Comparison of ENCODE assay signal across 9 mouse cellular contexts in the genomic region with DNA sequence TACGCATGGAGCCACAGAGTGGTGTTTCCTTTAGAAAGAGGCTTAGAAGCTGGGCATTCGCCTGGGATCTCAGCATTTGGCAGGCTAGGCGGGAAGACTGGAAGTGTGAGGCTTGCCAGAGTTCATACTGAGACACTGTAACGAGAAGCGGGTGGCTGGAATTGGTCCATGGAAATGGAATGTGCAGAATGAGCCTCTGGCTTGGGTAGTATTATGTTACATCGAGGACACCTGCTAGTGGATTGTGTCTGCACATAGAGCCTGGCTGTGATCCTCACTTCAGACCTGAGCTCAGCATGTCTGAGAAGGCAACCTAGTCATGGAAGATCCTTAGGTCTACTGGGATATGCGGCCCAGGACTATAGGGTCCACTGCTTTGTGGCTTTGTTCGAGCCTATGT.
DNase-seq lines count a peak whose midpoint lies in the region; ATAC-seq lines count a peak whose summit lies in the region.
"Had no signal": no experiment of that assay in that cellular context is flagged by ENCODE, and none has a peak within 500 bp of the region (broad histone marks: within the 10 kb centered on the region; RNA-seq: fewer than 3 reads in every experiment).

No protein-coding gene starts in this region.

- intact Hi-C loops in left cerebral cortex, postnatal 4 days (cut with DNase I), result no loop called here

- H3K4me3 ChIP-seq in hindbrain, embryonic 14.5 days (replicated peaks; ENCODE audit: low read length), result no peak overlapping the region
- no peak overlapping the region for H3K4me3 ChIP-seq in hindbrain, embryonic 12.5 days
- no peak overlapping the region for H3K4me3 ChIP-seq in stomach, embryonic 16.5 days (replicated peaks; ENCODE audit: low read length)

- H3K27me3 ChIP-seq in hindbrain, embryonic 14.5 days (ENCODE audit: control insufficient read depth, insufficient read depth, low read length), result no peaks in the 10 kb centered on the region
- no peaks in the 10 kb centered on the region for H3K27me3 ChIP-seq in hindbrain, embryonic 12.5 days
- H3K27me3 ChIP-seq in stomach, embryonic 16.5 days (ENCODE audit: control insufficient read depth, insufficient read depth, low read length), result no peaks in the 10 kb centered on the region

- WGBS in hindbrain, embryonic 14.5 days, result 76% methylated on average over 8 of the region's 8 CpGs
- 79% methylated on average over 8 of the region's 8 CpGs for WGBS in hindbrain, embryonic 12.5 days
- WGBS in stomach, embryonic 16.5 days, result 51% methylated on average over 8 of the region's 8 CpGs

- H3K4me1 ChIP-seq in hindbrain, embryonic 14.5 days (replicated peaks; ENCODE audit: control insufficient read depth, insufficient read depth, low read length), result peaks cover 5% of the 10 kb centered on the region
- peaks cover 3% of the 10 kb centered on the region; the same call in 1 of the 2 replicates for H3K4me1 ChIP-seq in hindbrain, embryonic 12.5 days
- H3K4me1 ChIP-seq in stomach, embryonic 16.5 days (ENCODE audit: control insufficient read depth, insufficient read depth, low read length), result no peaks in the 10 kb centered on the region

- H3K9me3 ChIP-seq in hindbrain, embryonic 14.5 days (ENCODE audit: control insufficient read depth, low read length), result no peaks in the 10 kb centered on the region
- no peaks in the 10 kb centered on the region for H3K9me3 ChIP-seq in hindbrain, embryonic 12.5 days (replicated peaks)
- H3K9me3 ChIP-seq in stomach, embryonic 16.5 days (replicated peaks; ENCODE audit: control insufficient read depth, low read length), result no peaks in the 10 kb centered on the region

- ATAC-seq in hindbrain, embryonic 14.5 days (ENCODE audit: low FRiP score), result 0 out of 2 replicates have a peak, but pooled peaks have one; percentile 31
- ATAC-seq in hindbrain, embryonic 12.5 days (ENCODE audit: low FRiP score), result no peak
- ATAC-seq in stomach, embryonic 16.5 days (ENCODE audit: insufficient read depth, low FRiP score), result peak; percentile 78; the same call in 1 of the 2 replicates

- H3K4me2 ChIP-seq in hindbrain, embryonic 14.5 days (replicated peaks), result no peak overlapping the region
- no peak overlapping the region for H3K4me2 ChIP-seq in hindbrain, embryonic 12.5 days (replicated peaks)
- H3K4me2 ChIP-seq in stomach, embryonic 16.5 days (ENCODE audit: low read depth, low read length), result no peak overlapping the region

- H3K9ac ChIP-seq in hindbrain, embryonic 14.5 days, result no peak overlapping the region
- H3K9ac ChIP-seq in hindbrain, embryonic 12.5 days, result no peak overlapping the region
- no peak overlapping the region for H3K9ac ChIP-seq in stomach, embryonic 16.5 days (ENCODE audit: low read length)

- peak; percentile 54 for DNase-seq in hindbrain, embryonic 14.5 days (ENCODE audit: low spot score)
- peak; percentile 84 for DNase-seq in cerebellum, adult 11 months
- DNase-seq in frontal cortex, adult 2 months (ENCODE audit: extremely low spot score in 1 of 2, low spot score in 1 of 2), result peak; percentile 29 to 62
- DNase-seq in heart, postnatal 4 days, result peak; percentile 85
- peak; percentile 85 for DNase-seq in left cerebral cortex, postnatal 4 days
- no peak for DNase-seq in thymus, postnatal 0 days (ENCODE audit: low spot score)

- no peak overlapping the region for H3K27ac ChIP-seq in hindbrain, embryonic 14.5 days
- H3K27ac ChIP-seq in hindbrain, embryonic 12.5 days, result no peak overlapping the region
- H3K27ac ChIP-seq in stomach, embryonic 16.5 days (ENCODE audit: low read length), result no peak overlapping the region
- H3K27ac ChIP-seq: macrophage had no signal

- H3K36me3 ChIP-seq in hindbrain, embryonic 14.5 days (replicated peaks; ENCODE audit: control insufficient read depth, insufficient read depth), result no peaks in the 10 kb centered on the region
- H3K36me3 ChIP-seq in hindbrain, embryonic 12.5 days, result 0 out of 2 replicates have a peak, but pooled peaks cover 3% of the 10 kb centered on the region
- H3K36me3 ChIP-seq in stomach, embryonic 16.5 days (ENCODE audit: control insufficient read depth, insufficient read depth, low read length), result no peaks in the 10 kb centered on the region
